Mouse (Mus musculus) adrenal gland, postnatal 10 days (tissue): ENCODE measurements around the gene Exo1. TPM values are rescaled to one million over a fixed set of nuclear protein-coding genes. Genes with fewer than 3 reads are reported as not detected.

Experiments used
- DNase-seq: peaks from one replicate; pipeline ENCODE4 v3.0.0; 2021; ENCODE audit warnings: mixed read lengths
- total RNA-seq, 2 experiments: library from RNA; stranded (reverse); gene quantifications; 2 replicates each; pipeline ENCODE4 v1.2.3; 2021

The Exo1 gene
- total RNA-seq, 2 experiments from 2014 or later, result 6.0 to 8.1 TPM

DNA sequence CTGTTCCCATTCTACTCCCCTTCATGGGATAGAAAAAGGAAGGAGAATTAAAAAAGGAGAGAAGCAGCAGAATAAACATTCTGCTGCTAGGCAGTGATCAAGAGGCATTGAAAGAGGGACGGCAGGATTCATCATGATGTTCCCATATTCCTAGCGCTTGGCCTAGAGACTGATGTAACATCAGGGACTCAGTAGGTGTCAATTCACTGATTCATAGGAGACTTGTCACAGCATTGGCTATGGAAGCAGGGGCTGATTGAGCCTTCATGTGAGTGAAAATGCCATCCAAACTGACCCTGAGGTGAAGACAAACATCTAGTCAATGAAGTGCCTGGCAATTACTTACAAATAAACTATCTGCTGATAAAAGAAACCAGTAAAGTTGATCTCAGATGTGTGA lies 70.5 kb downstream of the Exo1 start:
- no peak for DNase-seq

DNA sequence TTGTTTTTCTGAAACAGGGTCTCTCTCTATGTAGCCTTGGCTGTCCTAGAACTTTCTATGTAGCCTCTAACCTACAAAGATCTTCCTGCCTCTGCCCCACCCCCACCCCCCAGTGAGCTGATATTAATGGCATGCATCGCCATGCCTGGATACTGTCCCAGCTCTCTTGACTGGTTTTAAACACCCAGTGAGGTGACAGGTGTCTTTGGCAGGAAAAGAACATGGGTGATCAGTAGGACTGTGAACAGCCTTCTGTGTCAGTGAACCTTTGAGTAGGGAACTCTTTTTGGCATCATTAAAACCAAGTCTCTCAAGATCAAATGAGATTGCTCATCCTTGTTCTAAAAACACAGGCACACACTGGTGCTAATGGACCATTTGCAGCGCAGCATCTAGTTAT lies 81.4 kb downstream of the Exo1 start:
- no peak for DNase-seq

Other genes with a start within 250 kb of the Exo1 start
- gene Opn3, start 187.8 kb upstream of the Exo1 start, total RNA-seq, result 1 to 10 TPM; 5.1 to 5.5 TPM
- 1 to 10 TPM; 6.0 to 8.7 TPM for gene Chml, start 187.7 kb upstream of the Exo1 start, total RNA-seq
- not detected for gene Wdr64, start 182.0 kb upstream of the Exo1 start, total RNA-seq
- gene Gm38100, start 39.7 kb downstream of the Exo1 start, total RNA-seq, result not detected
- gene Rbm8a2, start 98.5 kb downstream of the Exo1 start, total RNA-seq, result not detected